Mouse (Mus musculus) kidney, postnatal 14 days (tissue): ENCODE data around the gene Unc5a.

Experiments
- DNase-seq: peaks from one replicate; pipeline ENCODE4 v3.0.0; 2022; ENCODE audit warnings: mixed read lengths

Unc5a gene

GRCm38 (mm10) chr13:55005691-55006414 lies 56.6 kb downstream of the Unc5a start:
- DNase-seq, result no peak

GRCm38 (mm10) chr13:55006415-55006742 lies 57.2 kb downstream of the Unc5a start:
- DNase-seq, result no peak

GRCm38 (mm10) chr13:55008589-55008988 lies 59.4 kb downstream of the Unc5a start:
- no peak for DNase-seq

- no peak for DNase-seq
Measured at GRCm38 (mm10) chr13:55011103-55011502, 61.9 kb downstream of the Unc5a start.

- no peak for DNase-seq
Measured at GRCm38 (mm10) chr13:55011981-55012478, 62.8 kb downstream of the Unc5a start.

GRCm38 (mm10) chr13:55013702-55014344 lies 64.6 kb downstream of the Unc5a start:
- no peak for DNase-seq

GRCm38 (mm10) chr13:55014451-55014850 lies 65.2 kb downstream of the Unc5a start:
- no peak for DNase-seq

GRCm38 (mm10) chr13:55017154-55017897 lies 68.1 kb downstream of the Unc5a start:
- DNase-seq, result no peak

- no peak for DNase-seq
Measured at GRCm38 (mm10) chr13:55017898-55018599, 68.8 kb downstream of the Unc5a start.

GRCm38 (mm10) chr13:55018700-55019099 lies 69.5 kb downstream of the Unc5a start:
- DNase-seq, result no peak

- DNase-seq, result no peak
Measured at GRCm38 (mm10) chr13:55019181-55019580, 70.0 kb downstream of the Unc5a start.

GRCm38 (mm10) chr13:55020051-55020450 lies 70.8 kb downstream of the Unc5a start:
- no peak for DNase-seq

- DNase-seq, result no peak
Measured at GRCm38 (mm10) chr13:55021194-55021779, 72.1 kb downstream of the Unc5a start, which contains the start of gene Hk3. Gene Hk3 (minus strand): TSS chr13:55021385.

GRCm38 (mm10) chr13:55022256-55022655 lies 73.0 kb downstream of the Unc5a start:
- no peak for DNase-seq

- peak; percentile 16 for DNase-seq
Measured at GRCm38 (mm10) chr13:55022715-55023114, 73.5 kb downstream of the Unc5a start.

GRCm38 (mm10) chr13:55024215-55024614 lies 75.0 kb downstream of the Unc5a start:
- DNase-seq, result no peak

- no peak for DNase-seq
Measured at GRCm38 (mm10) chr13:55040016-55040415, 90.8 kb downstream of the Unc5a start.

GRCm38 (mm10) chr13:55047706-55048105 lies 98.5 kb downstream of the Unc5a start:
- DNase-seq, result no peak
